In the genomic region with DNA sequence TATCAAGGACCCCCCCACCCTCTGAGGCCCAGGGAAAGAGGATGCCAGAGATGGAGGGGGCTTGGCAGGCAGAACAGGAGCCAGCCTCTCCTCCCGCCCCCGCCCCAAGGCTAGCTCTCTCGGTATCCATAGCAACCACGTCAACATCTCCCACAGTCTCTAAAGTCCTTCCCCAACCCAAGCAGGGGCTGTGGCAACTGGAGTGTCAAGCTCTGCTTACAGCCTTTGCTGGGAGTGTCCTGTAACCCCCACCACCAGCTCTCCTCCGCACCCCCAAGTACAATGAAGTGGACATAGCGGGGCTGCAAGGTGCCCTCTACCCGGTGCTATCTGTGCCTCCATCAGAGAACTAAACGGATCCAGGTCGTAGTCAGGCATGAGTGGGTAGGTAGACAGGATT, we compare ENCODE assay signal across 9 mouse cellular contexts. TPM values are rescaled to one million over a fixed set of nuclear protein-coding genes. Genes with fewer than 3 reads are reported as not detected.
DNase-seq lines count a peak whose midpoint lies in the region; ATAC-seq and TF ChIP-seq lines count a peak whose summit lies in the region.
"Had no signal": no experiment of that assay in that cellular context is flagged by ENCODE, and none has a peak within 500 bp of the region (broad histone marks: within the 10 kb centered on the region; RNA-seq: fewer than 3 reads in every experiment).

No protein-coding gene starts in this region.

- H3K4me1 ChIP-seq in forebrain, embryonic 10.5 days: peaks cover 98% of the 10 kb centered on the region
- peaks cover 63% of the 10 kb centered on the region for H3K4me1 ChIP-seq in forebrain, embryonic 15.5 days
- H3K4me1 ChIP-seq in embryonic facial prominence, embryonic 12.5 days: peaks cover 52% of the 10 kb centered on the region
- H3K4me1 ChIP-seq in midbrain, embryonic 16.5 days (ENCODE audit: control insufficient read depth, insufficient read depth, low read length): peaks cover 32% of the 10 kb centered on the region

- 56% methylated on average over 9 of the region's 9 CpGs for WGBS in forebrain, embryonic 10.5 days
- WGBS in forebrain, embryonic 15.5 days: 53% methylated on average over 9 of the region's 9 CpGs
- 54% methylated on average over 9 of the region's 9 CpGs for WGBS in embryonic facial prominence, embryonic 12.5 days
- WGBS in midbrain, embryonic 16.5 days: 58% methylated on average over 9 of the region's 9 CpGs

- DNase-seq in forebrain, embryonic 10.5 days (ENCODE audit: extremely low spot score, low spot score): no peak
- no peak for DNase-seq in layer of hippocampus, adult 2 months (ENCODE audit: low spot score in 2 of 2)
- DNase-seq in layer of hippocampus, adult 8-10 months (ENCODE audit: low spot score in 2 of 2): no peak
- no peak for DNase-seq in layer of hippocampus, adult 9-11 months
- DNase-seq in thymus, adult 18-20 months: no peak
- DNase-seq: forebrain, postnatal 0 days had no signal

- no peaks in the 10 kb centered on the region for H3K27me3 ChIP-seq in forebrain, embryonic 10.5 days (ENCODE audit: poor library complexity, severe bottlenecking)
- no peaks in the 10 kb centered on the region for H3K27me3 ChIP-seq in forebrain, embryonic 15.5 days
- H3K27me3 ChIP-seq in embryonic facial prominence, embryonic 12.5 days: no peaks in the 10 kb centered on the region
- H3K27me3 ChIP-seq in midbrain, embryonic 16.5 days (ENCODE audit: control insufficient read depth, insufficient read depth, low read depth, low read length): no peaks in the 10 kb centered on the region

- TF ChIP-seq CTCF in layer of hippocampus, adult 2 months (conservative IDR thresholded peaks at IDR 0.05): no peak

- H3K4me2 ChIP-seq in forebrain, embryonic 15.5 days (replicated peaks): no peak overlapping the region
- H3K4me2 ChIP-seq in embryonic facial prominence, embryonic 12.5 days (replicated peaks): no peak overlapping the region
- peak overlapping the region; percentile 17; the same call in 1 of the 2 replicates for H3K4me2 ChIP-seq in midbrain, embryonic 16.5 days (ENCODE audit: low read length)

- no peak for ATAC-seq in forebrain, embryonic 15.5 days (replicated peaks)
- no peak for ATAC-seq in embryonic facial prominence, embryonic 12.5 days (ENCODE audit: insufficient number of reproducible peaks, insufficient read depth, low FRiP score, low TSS enrichment)
- ATAC-seq in midbrain, embryonic 16.5 days: no peak
- ATAC-seq: forebrain, postnatal 0 days had no signal

- H3K27ac ChIP-seq in forebrain, embryonic 10.5 days: peak overlapping the region; percentile 13; the same call in 1 of the 2 replicates
- no peak overlapping the region for H3K27ac ChIP-seq in forebrain, embryonic 15.5 days (replicated peaks)
- H3K27ac ChIP-seq in layer of hippocampus, adult 2 months: peak overlapping the region; percentile 97
- no peak overlapping the region for H3K27ac ChIP-seq in embryonic facial prominence, embryonic 12.5 days
- H3K27ac ChIP-seq in midbrain, embryonic 16.5 days (ENCODE audit: low read length): no peak overlapping the region

- peaks cover 4% of the 10 kb centered on the region for H3K36me3 ChIP-seq in forebrain, embryonic 10.5 days (replicated peaks)
- no peaks in the 10 kb centered on the region for H3K36me3 ChIP-seq in forebrain, embryonic 15.5 days
- H3K36me3 ChIP-seq in embryonic facial prominence, embryonic 12.5 days: no peaks in the 10 kb centered on the region
- no peaks in the 10 kb centered on the region for H3K36me3 ChIP-seq in midbrain, embryonic 16.5 days (ENCODE audit: control insufficient read depth, insufficient read depth, low read length)

- H3K9ac ChIP-seq in forebrain, embryonic 15.5 days (replicated peaks): no peak overlapping the region
- peak overlapping the region; percentile 19; the same call in 1 of the 2 replicates for H3K9ac ChIP-seq in embryonic facial prominence, embryonic 12.5 days
- H3K9ac ChIP-seq in midbrain, embryonic 16.5 days (ENCODE audit: low read depth, low read length): no peak overlapping the region
- H3K9ac ChIP-seq: forebrain, postnatal 0 days had no signal

- H3K9me3 ChIP-seq in forebrain, embryonic 10.5 days: no peaks in the 10 kb centered on the region
- no peaks in the 10 kb centered on the region for H3K9me3 ChIP-seq in forebrain, embryonic 15.5 days
- no peaks in the 10 kb centered on the region for H3K9me3 ChIP-seq in embryonic facial prominence, embryonic 12.5 days
- no peaks in the 10 kb centered on the region for H3K9me3 ChIP-seq in midbrain, embryonic 16.5 days (replicated peaks; ENCODE audit: control insufficient read depth, low read length, poor library complexity, severe bottlenecking)

- peak overlapping the region; percentile 85; the same call in 1 of the 2 replicates for H3K4me3 ChIP-seq in forebrain, embryonic 10.5 days
- H3K4me3 ChIP-seq in forebrain, embryonic 15.5 days: no peak overlapping the region
- peak overlapping the region; percentile 59 for H3K4me3 ChIP-seq in layer of hippocampus, adult 2 months
- H3K4me3 ChIP-seq in embryonic facial prominence, embryonic 12.5 days: no peak overlapping the region
- no peak overlapping the region for H3K4me3 ChIP-seq in midbrain, embryonic 16.5 days (ENCODE audit: low read depth, low read length)

RNA-seq across cellular contexts. Expression of gene Klf16, which starts 3.2 kb away (rescaled TPM):
- 7.4 and 7.5 TPM in 2 replicates for polyA plus RNA-seq in forebrain, embryonic 10.5 days (2016; fragmentation: Nextera tagmentation; extraction: Ambion mirVana)
- polyA plus RNA-seq in forebrain, embryonic 15.5 days (2015; fragmentation: Nextera tagmentation; extraction: Ambion mirVana): 8.0 and 8.5 TPM in 2 replicates
- total RNA-seq in layer of hippocampus, adult 2 months (2021): 10 to 100 TPM; 50.8 to 56.8 TPM
- 10 to 100 TPM; 47.5 to 51.9 (median 49.3) TPM for total RNA-seq in layer of hippocampus, adult 8-10 months (2022)
- polyA plus RNA-seq in embryonic facial prominence, embryonic 12.5 days (2016; fragmentation: Nextera tagmentation; extraction: Ambion mirVana): 12.4 and 12.5 TPM in 2 replicates
- polyA plus RNA-seq in midbrain, embryonic 16.5 days (2015; fragmentation: Nextera tagmentation; extraction: Ambion mirVana): 4.9 and 5.5 TPM in 2 replicates

RNA-seq across cellular contexts. Expression of gene Rexo1, which starts 12.6 kb away (rescaled TPM):
- 32.8 and 34.8 TPM in 2 replicates for polyA plus RNA-seq in forebrain, embryonic 10.5 days (2016; fragmentation: Nextera tagmentation; extraction: Ambion mirVana)
- polyA plus RNA-seq in forebrain, embryonic 15.5 days (2015; fragmentation: Nextera tagmentation; extraction: Ambion mirVana): 31.3 and 32.9 TPM in 2 replicates
- 10 to 100 TPM; 51.6 to 52.8 TPM for total RNA-seq in layer of hippocampus, adult 2 months (2021)
- 10 to 100 TPM; 45.3 to 53.2 (median 49.5) TPM for total RNA-seq in layer of hippocampus, adult 8-10 months (2022)
- 32.9 and 33.1 TPM in 2 replicates for polyA plus RNA-seq in embryonic facial prominence, embryonic 12.5 days (2016; fragmentation: Nextera tagmentation; extraction: Ambion mirVana)
- polyA plus RNA-seq in midbrain, embryonic 16.5 days (2015; fragmentation: Nextera tagmentation; extraction: Ambion mirVana): 26.9 and 27.6 TPM in 2 replicates

RNA-seq across cellular contexts. Expression of gene Abhd17a, which starts 16.2 kb away (rescaled TPM):
- polyA plus RNA-seq in forebrain, embryonic 10.5 days (2016; fragmentation: Nextera tagmentation; extraction: Ambion mirVana): 71.8 and 75.5 TPM in 2 replicates
- 118 and 120 TPM in 2 replicates for polyA plus RNA-seq in forebrain, embryonic 15.5 days (2015; fragmentation: Nextera tagmentation; extraction: Ambion mirVana)
- total RNA-seq in layer of hippocampus, adult 2 months (2021): 100 to 1,000 TPM; 158 to 166 TPM
- 100 to 1,000 TPM; 144 to 155 (median 147) TPM for total RNA-seq in layer of hippocampus, adult 8-10 months (2022)
- 123 and 125 TPM in 2 replicates for polyA plus RNA-seq in embryonic facial prominence, embryonic 12.5 days (2016; fragmentation: Nextera tagmentation; extraction: Ambion mirVana)
- 97.0 and 108 TPM in 2 replicates for polyA plus RNA-seq in midbrain, embryonic 16.5 days (2015; fragmentation: Nextera tagmentation; extraction: Ambion mirVana)

RNA-seq across cellular contexts. Expression of gene Scamp4, which starts 28.7 kb away (rescaled TPM):
- polyA plus RNA-seq in forebrain, embryonic 10.5 days (2016; fragmentation: Nextera tagmentation; extraction: Ambion mirVana): 91.5 and 93.0 TPM in 2 replicates
- polyA plus RNA-seq in forebrain, embryonic 15.5 days (2015; fragmentation: Nextera tagmentation; extraction: Ambion mirVana): 66.8 and 68.2 TPM in 2 replicates
- 10 to 100 TPM; 42.9 to 43.1 TPM for total RNA-seq in layer of hippocampus, adult 2 months (2021)
- 10 to 100 TPM; 39.3 to 58.6 (median 42.8) TPM for total RNA-seq in layer of hippocampus, adult 8-10 months (2022)
- polyA plus RNA-seq in embryonic facial prominence, embryonic 12.5 days (2016; fragmentation: Nextera tagmentation; extraction: Ambion mirVana): 77.4 and 80.6 TPM in 2 replicates
- polyA plus RNA-seq in midbrain, embryonic 16.5 days (2015; fragmentation: Nextera tagmentation; extraction: Ambion mirVana): 61.2 and 64.3 TPM in 2 replicates

RNA-seq across cellular contexts. Expression of gene Adat3, which starts 28.7 kb away (rescaled TPM):
- polyA plus RNA-seq in forebrain, embryonic 10.5 days (2016; fragmentation: Nextera tagmentation; extraction: Ambion mirVana): 10.7 and 11.9 TPM in 2 replicates
- polyA plus RNA-seq in forebrain, embryonic 15.5 days (2015; fragmentation: Nextera tagmentation; extraction: Ambion mirVana): 4.5 and 6.4 TPM in 2 replicates
- 1 to 10 TPM; 1.3 to 3.5 TPM for total RNA-seq in layer of hippocampus, adult 2 months (2021)
- 1 to 10 TPM; 2.0 to 5.0 (median 3.0) TPM for total RNA-seq in layer of hippocampus, adult 8-10 months (2022)
- polyA plus RNA-seq in embryonic facial prominence, embryonic 12.5 days (2016; fragmentation: Nextera tagmentation; extraction: Ambion mirVana): 7.0 and 7.8 TPM in 2 replicates
- 4.5 and 6.2 TPM in 2 replicates for polyA plus RNA-seq in midbrain, embryonic 16.5 days (2015; fragmentation: Nextera tagmentation; extraction: Ambion mirVana)

Comparison
In these comparisons a context has a peak if more than half of its experiments do, and no peak if none do; other contexts are left out.
1. H3K27ac ChIP-seq: peak in forebrain, embryonic 10.5 days (single experiment) and layer of hippocampus, adult 2 months (single experiment); none in forebrain, embryonic 15.5 days (single experiment), embryonic facial prominence, embryonic 12.5 days (single experiment) and midbrain, embryonic 16.5 days (single experiment).
2. H3K4me3 ChIP-seq: peak in forebrain, embryonic 10.5 days (single experiment) and layer of hippocampus, adult 2 months (single experiment); none in forebrain, embryonic 15.5 days (single experiment), embryonic facial prominence, embryonic 12.5 days (single experiment) and midbrain, embryonic 16.5 days (single experiment).